Mouse (Mus musculus) large intestine, adult 2 months (tissue): ENCODE measurements around the gene Rps12. TPM values are rescaled to one million over a fixed set of nuclear protein-coding genes. Genes with fewer than 3 reads are reported as not detected.
A peak's percentile ranks its signal among the peaks of the same experiment; 100 is the strongest.

ENCODE experiments used
- DNase-seq: peaks from one replicate; pipeline ENCODE4 v3.0.0-alpha.2; 2012; ENCODE audit warnings: low read depth, low spot score
- whole genome bisulfite sequencing: fragments of 180-500 bp; shearing (Covaris S2); methylation state at CpG from one replicate; pipeline ENCODE4 v1.1.7; 2018; 5-methylcytosine and 5-hydroxymethylcytosine counted together
- polyA plus RNA-seq: library from polyadenylated mRNA; depleted of rRNA; stranded (reverse); fragments of >200 nt; gene quantifications from 2 replicates; pipeline ENCODE4 v1.2.3, GENCODE M21; 2012; rRNA removed

Gene Rps12
- 1,645 and 1,976 TPM in 2 replicates for polyA plus RNA-seq

GRCm38 (mm10) chr10:23787062-23787821 is at the start of gene Rps12:
Gene Rps12, minus strand, starts transcription at chr10:23787275.
- WGBS, result under 1% methylated on average over 51 of the region's 51 CpGs
- peak; percentile 81 for DNase-seq

DNA sequence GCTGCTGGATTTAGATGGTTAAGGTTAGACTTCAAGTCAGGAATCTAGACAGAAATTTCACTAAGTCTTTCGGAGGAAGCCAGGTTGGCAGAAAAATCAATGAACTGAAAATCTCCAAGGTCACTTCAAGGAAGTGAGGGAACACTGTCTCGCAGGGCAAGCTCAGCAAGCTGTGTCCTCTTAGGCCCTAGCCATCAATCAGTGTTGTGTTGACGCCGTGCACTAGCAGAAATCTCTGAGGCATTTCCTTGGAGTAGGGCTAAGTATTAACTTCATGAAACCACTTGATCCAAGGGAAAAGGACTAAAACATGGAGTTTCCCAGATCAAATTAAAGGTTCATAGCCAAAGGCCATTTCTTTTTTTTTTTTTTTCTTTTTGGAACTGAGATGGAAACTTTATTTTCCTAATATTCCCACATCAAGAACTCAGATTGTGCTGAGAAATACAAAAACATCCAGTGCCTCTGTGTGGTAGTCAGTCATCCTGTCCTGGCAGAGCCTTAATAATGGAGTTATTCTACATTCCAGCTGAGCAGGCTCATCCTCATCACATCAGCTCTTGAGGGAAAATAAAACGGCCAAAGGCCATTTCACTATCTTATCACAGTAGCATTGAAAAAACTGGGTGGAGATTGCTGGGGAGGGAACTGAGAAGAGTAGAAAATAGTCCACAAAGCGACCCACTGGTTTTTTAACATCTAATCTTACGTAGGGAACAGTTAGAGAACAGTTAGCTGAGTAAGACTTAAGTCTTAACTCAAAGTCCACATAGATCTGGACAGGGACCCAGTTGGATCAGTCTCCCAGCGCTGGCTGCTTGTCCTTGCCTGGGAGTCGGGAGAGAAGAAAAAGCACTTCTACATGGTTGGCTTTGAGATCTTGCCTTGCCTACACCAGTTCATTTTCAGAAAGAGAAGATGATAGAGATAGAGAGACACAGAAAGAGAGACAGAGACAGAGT is 49.2 kb upstream of the Rps12 start:
- WGBS, result 63% methylated on average over 9 of the region's 9 CpGs
- no peak for DNase-seq

GRCm38 (mm10) chr10:23826516-23826915 is 39.4 kb upstream of the Rps12 start:
- no peak for DNase-seq
- 85% methylated on average over 7 of the region's 7 CpGs for WGBS

GRCm38 (mm10) chr10:23816241-23816640 is 29.2 kb upstream of the Rps12 start:
- 92% methylated on average over 7 of the region's 7 CpGs for WGBS
- no peak for DNase-seq

- 40% methylated on average over 1 of the region's 1 CpGs for WGBS
- DNase-seq, result no peak
Measured at GRCm38 (mm10) chr10:23815168-23815567, 28.1 kb upstream of the Rps12 start.

DNA sequence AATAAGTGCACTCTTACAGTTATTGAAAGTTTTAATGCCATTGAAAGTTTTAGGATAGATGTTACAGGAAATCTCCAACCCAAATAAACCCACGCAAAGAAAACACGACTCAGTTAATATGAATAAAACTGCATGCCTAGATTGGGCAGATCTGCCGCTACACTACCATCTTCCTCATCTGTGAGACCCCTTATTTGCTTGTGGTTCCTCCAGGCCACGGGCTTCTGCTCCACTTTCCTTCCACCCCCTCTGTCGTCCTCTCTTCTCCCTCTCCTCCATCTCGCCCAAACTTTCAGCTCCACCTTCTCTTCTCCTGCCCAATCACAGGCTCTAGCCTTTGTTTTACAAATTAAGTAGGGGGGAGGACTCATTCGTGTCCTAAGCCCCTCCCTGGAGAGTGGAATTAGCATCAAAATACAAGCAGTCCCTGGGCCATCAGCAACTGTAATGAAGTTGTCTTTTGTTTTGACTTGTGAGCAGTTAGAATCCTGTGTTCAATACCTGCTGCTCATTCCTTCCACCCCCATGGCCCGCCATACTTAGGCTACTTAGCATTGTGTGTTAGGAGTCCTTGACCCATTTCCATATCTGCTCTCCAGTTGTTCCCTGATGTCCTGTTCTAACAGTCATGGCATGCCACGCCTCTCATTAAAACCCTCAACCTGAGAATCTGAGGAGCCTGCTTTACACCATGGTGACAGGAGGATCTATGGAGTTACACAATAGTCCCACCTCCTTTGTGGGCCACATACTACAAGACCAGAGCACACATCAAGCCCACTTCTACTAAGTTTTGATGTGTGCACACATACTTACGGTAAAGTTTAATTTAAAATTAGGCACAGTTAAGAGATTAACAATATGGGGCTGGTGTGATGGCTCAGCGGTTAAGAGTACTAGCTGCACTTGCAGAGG is 26.0 kb upstream of the Rps12 start:
- WGBS, result 79% methylated on average over 11 of the region's 11 CpGs
- no peak for DNase-seq

- no peak for DNase-seq
Measured at GRCm38 (mm10) chr10:23812438-23812759, 25.3 kb upstream of the Rps12 start.

- DNase-seq, result no peak
- WGBS, result 22% methylated on average over 9 of the region's 12 CpGs
Measured at GRCm38 (mm10) chr10:23811635-23812437, 24.8 kb upstream of the Rps12 start.

DNA sequence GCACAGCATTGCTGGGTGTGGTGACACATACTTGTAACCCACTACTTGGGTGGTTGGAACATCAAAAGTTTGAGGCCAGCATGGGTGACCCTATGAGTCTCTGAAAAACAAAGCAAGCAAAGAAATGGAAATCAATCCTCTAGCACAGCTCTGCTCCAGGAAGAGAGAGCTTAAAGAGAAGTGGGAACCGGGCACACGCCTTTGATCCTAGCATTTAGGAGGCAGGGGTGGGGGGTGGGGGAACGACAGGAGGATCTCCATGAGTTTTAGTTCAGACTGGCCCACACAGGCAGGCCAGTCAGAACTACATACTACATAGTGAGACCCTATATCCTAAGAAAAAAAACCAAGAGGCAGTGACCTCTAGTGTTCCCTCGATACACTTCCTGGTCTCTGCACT is 19.1 kb upstream of the Rps12 start:
- WGBS, result 74% methylated on average over 4 of the region's 4 CpGs

GRCm38 (mm10) chr10:23804665-23805064 is 17.6 kb upstream of the Rps12 start:
- WGBS, result 88% methylated on average over 3 of the region's 3 CpGs
- no peak for DNase-seq

More for the DNA sequence above, 19.1 kb upstream of the Rps12 start:
- no peak for DNase-seq

DNA sequence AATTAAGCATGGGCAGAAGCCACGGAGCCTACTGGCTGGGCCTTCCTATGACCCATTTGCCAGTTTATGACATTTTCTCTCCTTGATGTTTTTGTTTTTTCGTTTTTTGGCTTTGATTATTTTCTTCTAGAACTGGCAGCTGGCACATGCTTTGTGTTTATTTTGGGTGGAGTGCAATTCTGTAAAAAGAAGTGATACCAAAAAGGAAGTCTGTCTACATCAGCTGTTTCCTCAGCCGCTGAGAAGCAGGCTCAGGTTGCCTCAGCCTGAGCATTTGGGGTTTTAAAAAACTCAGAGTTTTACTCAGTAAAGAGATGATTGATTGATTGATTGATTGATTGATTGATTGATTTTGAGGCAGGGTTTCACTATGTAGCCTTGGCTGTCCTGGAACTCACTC is 15.8 kb upstream of the Rps12 start:
- DNase-seq, result no peak
- WGBS, result 11% methylated on average over 3 of the region's 3 CpGs

DNA sequence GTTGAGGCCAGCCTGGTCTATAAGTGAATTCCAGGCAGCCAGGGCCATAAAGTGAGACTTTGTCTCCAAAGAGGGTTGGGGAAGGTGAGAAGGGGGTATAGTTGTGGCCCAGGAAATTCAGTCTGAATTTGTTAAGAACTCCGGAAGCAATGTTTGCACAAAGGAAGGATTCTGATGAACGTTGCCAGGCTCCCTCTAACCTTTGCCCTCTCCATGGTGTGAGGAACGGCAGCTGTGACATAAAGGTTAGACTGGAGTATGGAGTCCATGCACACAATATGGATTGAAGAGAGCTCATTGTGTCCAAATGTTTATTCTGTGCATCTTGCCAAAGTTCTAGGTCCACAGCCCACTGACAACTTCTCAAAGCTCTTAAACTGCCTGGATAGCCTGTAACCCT is 12.9 kb upstream of the Rps12 start:
- WGBS, result 17% methylated on average over 3 of the region's 3 CpGs
- DNase-seq, result no peak

- WGBS, result 53% methylated on average over 1 of the region's 1 CpGs
- no peak for DNase-seq
Measured at GRCm38 (mm10) chr10:23798142-23798541, 11.1 kb upstream of the Rps12 start.

DNA sequence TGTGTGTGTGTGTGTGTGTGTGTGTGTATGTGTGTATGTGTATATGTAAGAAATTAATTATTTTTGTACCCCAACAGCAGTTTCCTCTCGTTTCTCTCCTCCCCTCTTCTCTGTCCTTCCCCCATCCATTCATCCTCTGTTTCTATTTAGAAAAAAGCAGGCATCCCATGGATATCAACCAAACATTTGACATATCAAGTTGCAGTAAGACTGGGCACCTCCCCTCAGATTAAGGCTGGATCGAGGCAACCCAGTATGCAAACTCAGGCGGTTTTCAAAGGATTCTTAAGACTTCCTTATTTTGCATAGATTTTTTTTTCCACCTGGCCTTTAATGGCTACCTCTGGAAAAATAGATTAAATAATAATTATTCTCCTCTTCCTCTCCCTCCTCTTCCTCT is 10.5 kb upstream of the Rps12 start:
- DNase-seq, result no peak
- 5% methylated on average over 3 of the region's 3 CpGs for WGBS

- no peak for DNase-seq
- WGBS, result 3% methylated on average over 43 of the region's 43 CpGs
Measured at GRCm38 (mm10) chr10:23796551-23797503, 9.8 kb upstream of the Rps12 start, which contains the start of gene Slc18b1. Gene Slc18b1, plus strand, starts transcription at chr10:23796986.

DNA sequence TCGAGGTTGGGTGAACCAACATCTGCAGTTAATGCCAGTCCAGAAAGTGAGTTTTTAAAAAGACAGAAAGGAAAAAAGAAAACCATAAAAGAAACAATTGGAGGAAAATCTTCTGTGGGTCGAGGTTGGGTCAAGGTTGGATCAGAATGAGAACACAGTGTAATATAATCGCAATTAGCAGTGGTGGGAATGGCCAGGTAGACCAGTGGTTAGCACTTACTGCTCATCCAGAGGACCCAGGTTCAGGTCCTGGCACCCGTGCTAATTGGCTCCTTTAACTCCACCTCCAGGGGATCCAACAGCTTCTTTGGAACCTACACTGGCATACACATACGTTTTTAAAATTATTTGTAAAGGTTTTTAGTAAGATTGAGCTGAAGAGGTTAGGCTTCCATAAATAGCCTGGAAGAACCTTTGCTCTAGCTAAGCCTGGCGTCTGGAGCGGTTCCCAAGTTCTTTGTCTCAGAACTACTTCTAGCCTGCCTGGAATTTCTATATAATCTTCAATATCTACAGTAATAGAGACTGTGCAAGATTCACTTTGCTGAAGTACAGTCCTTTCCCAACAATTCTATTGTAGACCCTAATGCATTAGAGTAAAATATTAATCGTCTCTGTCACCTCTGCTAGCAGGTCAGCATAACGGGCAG is 8.9 kb upstream of the Rps12 start:
- no peak for DNase-seq
- WGBS, result 45% methylated on average over 9 of the region's 9 CpGs

GRCm38 (mm10) chr10:23788056-23788600 is 1.1 kb upstream of the Rps12 start:
- DNase-seq, result no peak
- whole genome bisulfite sequencing, result 1% methylated on average over 8 of the region's 8 CpGs
